Mouse (Mus musculus) forebrain, embryonic 16.5 days (tissue): ENCODE measurements at regions not wholly inside any gene's neighbourhood (a gene's known extent, or its start where the extent isn't known, plus 50 kb on each side); places are given as distances from the start of the nearest gene placed in this dataset.

Experiments
- ATAC-seq: fragments of 200-750 bp; cut with Nextera tagmentation; 2 replicates; pipeline ENCODE4 v1.8.0; 2017; ENCODE audit warnings: mild to moderate bottlenecking, moderate library complexity
- H3K27ac ChIP-seq: fragments of 300-500 bp; sonication (generic); 2 replicates; pipeline ENCODE4 v1.5.1; 2014; ENCODE audit warnings: low read length, control low read depth
- H3K27me3 ChIP-seq: fragments of 300-500 bp; sonication (generic); replicated peaks from 2 replicates; pipeline ENCODE4 v1.6.1; 2014; ENCODE audit warnings: low read length; ENCODE audit not compliant: control insufficient read depth, insufficient read depth
- H3K36me3 ChIP-seq: fragments of 300-500 bp; sonication (generic); 2 replicates; pipeline ENCODE4 v1.6.1; 2014; ENCODE audit not compliant: control insufficient read depth, insufficient read depth
- H3K4me1 ChIP-seq: fragments of 300-500 bp; sonication (generic); replicated peaks from 2 replicates; pipeline ENCODE4 v1.6.1; 2014; ENCODE audit warnings: low read length; ENCODE audit not compliant: control insufficient read depth, insufficient read depth
- H3K4me2 ChIP-seq: fragments of 300-500 bp; sonication (generic); 2 replicates; pipeline ENCODE4 v1.6.1; 2014; ENCODE audit warnings: mild to moderate bottlenecking, low read length, control low read depth
- H3K4me3 ChIP-seq: fragments of 300-500 bp; sonication (generic); replicated peaks from 2 replicates; pipeline ENCODE4 v1.5.1; 2014; ENCODE audit warnings: mild to moderate bottlenecking, low read length, control low read depth
- H3K9ac ChIP-seq: fragments of 300-500 bp; sonication (generic); replicated peaks from 2 replicates; pipeline ENCODE4 v1.6.1; 2014; ENCODE audit warnings: low read depth, low read length, control low read depth
- H3K9me3 ChIP-seq: fragments of 300-500 bp; sonication (generic); 2 replicates; pipeline ENCODE4 v1.6.1; 2016; ENCODE audit warnings: low read length; ENCODE audit not compliant: control insufficient read depth
- WGBS: fragments of 180-500 bp; shearing (Covaris S2); extraction: QIAGEN DNeasy Blood & Tissue Kit; methylation state at CpG from one replicate; pipeline ENCODE4 v1.1.7; 2014; 5-methylcytosine and 5-hydroxymethylcytosine counted together

DNA sequence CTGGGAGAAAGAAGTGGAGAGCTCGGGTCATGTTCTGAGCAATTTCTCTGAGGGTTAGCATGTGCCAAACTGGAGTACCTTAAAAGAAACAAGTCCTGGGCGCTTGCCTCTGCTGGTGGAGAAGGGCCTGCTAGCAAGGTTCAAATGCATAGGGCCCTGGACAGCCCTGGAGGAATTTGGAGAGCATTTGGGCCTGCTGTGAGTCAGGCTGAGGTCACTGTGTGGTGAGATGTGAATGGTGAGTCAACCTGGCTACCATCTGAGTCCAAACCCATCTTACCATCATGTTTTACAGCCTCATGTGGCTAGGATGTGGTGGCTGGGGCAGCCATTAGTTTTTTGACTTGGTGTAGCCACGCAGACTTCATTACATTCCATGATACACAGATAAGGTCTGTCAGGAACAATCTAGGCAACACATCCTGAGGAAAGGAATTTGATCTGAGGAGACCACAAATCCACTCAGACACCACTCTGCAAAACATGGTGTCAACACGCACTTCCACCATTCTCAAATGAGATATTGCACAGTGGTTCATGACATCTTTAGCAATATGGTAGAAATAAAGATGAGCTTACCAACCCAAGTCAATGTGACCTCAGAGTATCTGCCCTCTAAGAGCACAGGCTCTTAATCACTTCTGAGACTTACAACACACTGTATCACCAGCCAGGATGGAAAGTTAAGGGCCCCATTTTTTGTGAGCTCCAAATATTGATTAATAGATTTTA lies 83.1 kb downstream of the Thbs2 start:
- Histone ChIP-seq H3K9ac (no peak overlapping the region), H3K36me3 (no peaks in the 10 kb centered on the region), H3K9me3 (no peaks in the 10 kb centered on the region), H3K27me3 (no peaks in the 10 kb centered on the region), H3K27ac (no peak overlapping the region), H3K4me3 (no peak overlapping the region), H3K4me2 (no peak overlapping the region), H3K4me1 (no peaks in the 10 kb centered on the region)
- no peak for ATAC-seq
- WGBS = 85% methylated on average over 4 of the region's 4 CpGs

DNA sequence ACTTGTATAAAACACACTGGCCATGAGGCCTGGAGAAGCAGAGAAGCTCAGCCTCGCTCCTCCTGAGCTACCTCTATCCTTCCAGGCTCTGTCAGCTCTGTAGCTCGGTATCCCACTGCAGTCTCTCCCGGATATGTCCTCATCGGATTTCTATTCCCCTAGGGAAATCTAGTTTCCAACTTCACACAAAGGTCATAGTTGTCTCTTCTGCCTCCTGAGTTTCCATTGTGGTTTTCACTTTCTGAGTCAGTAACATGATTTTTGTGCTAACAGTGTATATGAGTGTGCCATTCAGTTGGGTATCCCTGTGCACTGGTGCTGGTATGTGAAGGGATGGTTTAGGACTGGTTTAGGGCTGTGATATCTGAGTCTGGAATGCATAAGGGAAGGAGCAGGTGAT lies 85.2 kb downstream of the Thbs2 start:
- no peak for ATAC-seq
- Histone ChIP-seq H3K36me3 (no peaks in the 10 kb centered on the region), H3K4me3 (no peak overlapping the region), H3K27me3 (no peaks in the 10 kb centered on the region), H3K9ac (no peak overlapping the region), H3K4me2 (no peak overlapping the region), H3K9me3 (no peaks in the 10 kb centered on the region), H3K27ac (no peak overlapping the region), H3K4me1 (no peaks in the 10 kb centered on the region)
- WGBS = 90% methylated on average over 4 of the region's 4 CpGs

DNA sequence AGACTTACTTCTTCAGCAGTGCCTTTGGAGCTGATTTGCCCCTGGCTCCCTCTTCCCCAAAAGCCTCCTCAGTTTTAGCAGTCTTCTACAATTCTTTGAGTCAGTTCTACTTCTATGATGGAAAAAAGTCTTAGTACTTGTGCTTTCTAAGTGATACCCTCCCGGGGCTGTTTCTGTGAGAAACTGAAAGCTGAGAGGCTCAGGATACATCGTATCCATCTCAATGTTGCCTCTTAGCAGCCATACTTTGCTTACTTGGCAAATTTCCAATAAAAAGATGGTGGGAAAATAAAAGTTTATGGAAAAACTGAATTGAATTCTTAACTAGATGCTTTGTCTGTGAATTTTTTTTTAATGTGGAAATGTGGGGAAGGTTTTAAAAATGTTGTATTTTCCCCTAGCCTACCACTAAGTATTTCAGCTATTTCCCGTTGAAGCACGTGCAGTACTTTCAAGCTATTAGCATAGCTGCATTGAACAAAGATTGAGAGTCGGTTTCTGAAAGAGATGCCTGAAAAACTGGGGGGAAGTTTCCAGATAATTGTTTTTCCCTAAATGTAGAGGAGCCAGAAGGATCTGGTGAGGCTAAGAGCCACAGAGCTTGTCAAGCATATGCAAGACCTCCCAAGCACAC lies 87.6 kb downstream of the Thbs2 start:
- no peaks in the 10 kb centered on the region for H3K4me1 ChIP-seq
- H3K4me2 ChIP-seq = no peak overlapping the region
- H3K9ac ChIP-seq = no peak overlapping the region
- H3K4me3 ChIP-seq = no peak overlapping the region
- no peaks in the 10 kb centered on the region for H3K27me3 ChIP-seq
- no peak overlapping the region for H3K27ac ChIP-seq
- ATAC-seq = no peak
- no peaks in the 10 kb centered on the region for H3K36me3 ChIP-seq
- H3K9me3 ChIP-seq = no peaks in the 10 kb centered on the region
- 61% methylated on average over 5 of the region's 5 CpGs for WGBS

DNA sequence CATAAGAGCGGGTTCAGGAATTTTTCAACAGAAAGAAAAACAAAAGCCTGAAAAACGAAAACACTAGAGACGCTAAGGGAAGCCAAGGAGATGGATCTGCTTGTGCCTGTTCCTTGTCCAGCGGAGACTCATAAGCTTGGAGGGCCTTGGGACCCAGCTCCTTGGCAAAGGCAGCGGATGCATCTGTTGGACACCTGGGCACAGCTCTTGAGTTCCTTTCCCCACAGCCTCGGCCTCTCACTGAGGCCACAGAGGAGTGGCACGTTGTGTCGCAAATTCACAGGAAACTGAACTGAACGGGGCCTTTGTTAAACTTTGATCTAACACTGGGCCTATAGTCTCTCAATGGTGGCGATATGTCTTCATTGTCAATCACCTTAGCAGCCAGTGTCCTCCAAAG lies 94.4 kb downstream of the Thbs2 start:
- Histone ChIP-seq H3K4me1 (no peaks in the 10 kb centered on the region), H3K4me3 (no peak overlapping the region), H3K27ac (no peak overlapping the region), H3K27me3 (no peaks in the 10 kb centered on the region), H3K9me3 (no peaks in the 10 kb centered on the region), H3K4me2 (no peak overlapping the region), H3K36me3 (no peaks in the 10 kb centered on the region), H3K9ac (no peak overlapping the region)
- WGBS = 76% methylated on average over 10 of the region's 10 CpGs
- no peak for ATAC-seq

DNA sequence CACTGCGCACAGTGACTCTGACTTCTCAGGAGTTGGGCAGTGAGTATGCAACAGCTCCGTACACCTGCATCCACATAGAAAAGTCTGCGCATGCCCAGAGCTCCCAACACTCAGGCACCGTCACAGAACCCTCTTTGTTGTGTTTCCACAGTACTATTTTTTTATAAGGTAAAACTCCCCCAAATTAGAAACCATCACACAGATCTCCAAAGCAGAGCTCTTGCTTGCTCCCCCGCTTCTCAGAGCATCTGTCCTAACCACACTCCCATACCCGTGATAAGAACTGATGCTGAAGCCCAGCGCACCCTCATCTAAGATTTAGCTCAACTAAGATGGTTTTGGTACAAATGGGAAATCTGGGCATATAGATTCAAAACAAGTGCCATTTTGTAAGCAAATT lies 97.6 kb downstream of the Thbs2 start:
- Histone ChIP-seq H3K4me2 (no peak overlapping the region), H3K4me1 (no peaks in the 10 kb centered on the region), H3K36me3 (no peaks in the 10 kb centered on the region), H3K27ac (no peak overlapping the region), H3K9me3 (no peaks in the 10 kb centered on the region), H3K9ac (no peak overlapping the region), H3K27me3 (no peaks in the 10 kb centered on the region), H3K4me3 (no peak overlapping the region)
- ATAC-seq = no peak
- WGBS = 87% methylated on average over 7 of the region's 7 CpGs

DNA sequence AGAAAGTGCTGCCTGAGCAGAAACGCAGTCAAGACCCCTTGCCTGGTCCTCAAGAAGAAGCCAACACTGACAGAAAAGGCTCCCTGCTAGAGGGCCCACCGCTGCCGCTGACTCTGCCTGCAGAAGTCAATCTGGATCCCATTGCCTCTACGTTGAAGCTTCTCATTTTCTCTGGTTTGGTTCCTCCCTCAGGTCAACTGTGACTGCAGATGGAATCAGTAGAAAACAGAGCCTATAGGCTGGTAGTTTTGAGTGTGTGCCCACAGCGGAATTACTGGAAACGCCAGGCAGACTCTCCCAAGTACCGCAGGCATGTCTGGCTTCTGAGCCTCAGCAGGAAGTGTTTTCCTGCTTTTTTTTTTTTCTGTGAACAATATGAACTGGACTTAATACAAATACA lies 98.5 kb downstream of the Thbs2 start:
- Histone ChIP-seq H3K36me3 (no peaks in the 10 kb centered on the region), H3K9ac (no peak overlapping the region), H3K4me1 (no peaks in the 10 kb centered on the region), H3K4me3 (no peak overlapping the region), H3K4me2 (no peak overlapping the region), H3K27me3 (no peaks in the 10 kb centered on the region), H3K9me3 (no peaks in the 10 kb centered on the region), H3K27ac (no peak overlapping the region)
- ATAC-seq = no peak
- 84% methylated on average over 7 of the region's 7 CpGs for WGBS

DNA sequence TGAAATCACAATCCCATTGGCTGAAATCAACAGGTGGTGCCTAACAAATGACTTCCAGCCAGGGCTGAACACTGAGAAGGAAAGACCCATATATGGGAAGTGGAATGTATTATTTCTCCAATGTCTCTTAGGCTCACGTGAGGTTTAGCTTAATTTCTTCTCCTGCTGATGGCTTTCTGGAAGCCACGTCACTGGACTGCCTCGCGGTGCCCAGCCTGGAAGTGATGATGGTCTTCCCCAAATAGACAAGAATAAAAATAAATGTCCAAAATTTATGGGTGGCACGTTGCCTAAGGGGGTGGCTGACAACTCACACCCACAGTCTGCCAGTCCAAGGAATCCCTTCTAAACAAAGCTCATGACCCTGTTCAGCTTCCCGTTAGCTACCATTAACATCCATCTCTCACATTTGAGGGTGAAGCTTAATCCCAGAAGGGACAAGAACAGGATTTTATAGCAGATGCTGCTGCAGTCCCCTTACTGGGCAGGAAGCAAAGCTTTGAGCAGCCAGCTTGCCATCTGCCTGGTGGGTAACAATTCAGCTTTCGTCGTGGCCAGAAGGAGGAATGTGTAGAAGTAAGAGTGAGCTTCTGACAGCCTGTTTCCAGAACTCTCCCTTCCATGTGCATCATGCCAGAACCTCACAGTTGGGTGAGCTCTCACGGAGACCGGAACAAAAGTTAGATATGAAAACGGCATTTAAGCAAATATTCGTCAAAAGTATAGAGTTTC lies 105.8 kb downstream of the Thbs2 start:
- H3K9ac ChIP-seq = no peak overlapping the region
- no peak for ATAC-seq
- no peaks in the 10 kb centered on the region for H3K36me3 ChIP-seq
- H3K9me3 ChIP-seq = no peaks in the 10 kb centered on the region
- no peak overlapping the region for H3K4me2 ChIP-seq
- 83% methylated on average over 12 of the region's 12 CpGs for WGBS
- H3K27ac ChIP-seq = no peak overlapping the region
- no peak overlapping the region for H3K4me3 ChIP-seq
- H3K27me3 ChIP-seq = no peaks in the 10 kb centered on the region
- H3K4me1 ChIP-seq = no peaks in the 10 kb centered on the region

DNA sequence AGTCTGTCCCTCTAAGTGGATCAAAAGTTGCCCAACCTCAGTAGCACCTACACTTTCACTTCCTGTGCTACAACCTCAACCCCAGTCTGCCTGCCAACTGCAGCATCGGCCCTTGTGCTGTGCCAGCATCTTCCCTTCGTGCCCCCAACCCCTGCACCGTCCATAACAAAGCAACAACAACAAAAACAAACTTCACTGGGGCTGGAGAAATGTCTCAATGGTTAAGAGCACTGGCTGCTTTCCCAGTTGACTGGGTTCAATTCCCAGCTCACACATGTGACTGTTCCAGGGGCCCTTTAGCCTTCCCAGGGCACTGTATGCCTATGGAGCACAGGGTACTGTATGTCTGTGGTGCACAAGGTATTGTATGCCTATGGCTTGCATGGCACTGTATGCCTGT lies 114.4 kb downstream of the Thbs2 start:
- WGBS = 78% methylated on average over 3 of the region's 3 CpGs

DNA sequence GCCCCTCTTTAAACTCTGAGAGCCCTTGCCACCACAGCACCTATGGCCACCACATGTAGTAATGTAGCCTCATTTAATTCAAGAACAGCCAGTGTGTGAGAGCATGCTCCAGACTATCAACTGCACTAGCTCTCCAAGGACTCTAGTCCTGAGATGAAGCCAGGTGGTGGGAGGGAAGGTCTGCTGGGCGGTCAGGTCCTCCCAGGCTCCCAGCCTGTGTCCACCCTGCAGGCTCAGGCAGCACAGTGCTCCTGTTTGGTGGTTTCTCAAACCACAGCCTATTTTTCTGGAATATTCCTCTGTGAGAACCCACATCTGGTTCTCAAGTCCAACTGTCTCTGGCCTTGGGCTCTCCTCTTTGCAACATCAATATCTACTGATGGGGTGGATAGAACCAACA lies 115.3 kb downstream of the Thbs2 start:
- Histone ChIP-seq H3K9ac (no peak overlapping the region), H3K36me3 (no peaks in the 10 kb centered on the region), H3K4me1 (no peaks in the 10 kb centered on the region), H3K4me2 (no peak overlapping the region), H3K9me3 (no peaks in the 10 kb centered on the region), H3K27me3 (no peaks in the 10 kb centered on the region), H3K27ac (no peak overlapping the region), H3K4me3 (no peak overlapping the region)
- 83% methylated on average over 1 of the region's 1 CpGs for WGBS
- no peak for ATAC-seq

More for the DNA sequence above, 114.4 kb downstream of the Thbs2 start:
- Histone ChIP-seq H3K36me3 (no peaks in the 10 kb centered on the region), H3K9ac (no peak overlapping the region), H3K9me3 (no peaks in the 10 kb centered on the region), H3K27ac (no peak overlapping the region), H3K4me2 (no peak overlapping the region), H3K4me1 (no peaks in the 10 kb centered on the region), H3K4me3 (no peak overlapping the region), H3K27me3 (no peaks in the 10 kb centered on the region)
- ATAC-seq = no peak
